Mouse (Mus musculus): ENCODE data around the gene Il17re. TPM values are rescaled to one million over a fixed set of nuclear protein-coding genes. Genes with fewer than 3 reads are reported as not detected.

Gene Il17re
- polyA plus RNA-seq, 1 experiment from 2014 or later, result 0.78 TPM

- H3K27me3 ChIP-seq (ENCODE audit: control insufficient read depth, insufficient read depth, low read length), result peaks cover 9% of the 10 kb centered on the region
- H3K27ac ChIP-seq (ENCODE audit: low read depth, low read length), result no peak overlapping the region
- H3K4me1 ChIP-seq (ENCODE audit: control insufficient read depth, insufficient read depth, low read length), result no peaks in the 10 kb centered on the region
- H3K9ac ChIP-seq (ENCODE audit: low read length), result no peak overlapping the region
- H3K36me3 ChIP-seq (ENCODE audit: control insufficient read depth, insufficient read depth, low read length), result no peaks in the 10 kb centered on the region
- no peaks in the 10 kb centered on the region for H3K9me3 ChIP-seq (ENCODE audit: control insufficient read depth, low read length)
- no peak for ATAC-seq (ENCODE audit: insufficient read depth, low FRiP score, low TSS enrichment)
- 95% methylated on average over 1 of the region's 1 CpGs for WGBS
- H3K4me2 ChIP-seq (ENCODE audit: low read depth), result no peak overlapping the region
- DNase-seq (ENCODE audit: low spot score), result no peak
- H3K4me3 ChIP-seq (ENCODE audit: low read depth, low read length), result no peak overlapping the region
Observed at GRCm38 (mm10) chr6:113505689-113506088, 47.4 kb downstream of the Il17re start.

- Histone ChIP-seq H3K27me3 (ENCODE audit: control insufficient read depth, insufficient read depth, low read length) (no peaks in the 10 kb centered on the region), H3K36me3 (ENCODE audit: control insufficient read depth, insufficient read depth, low read length) (no peaks in the 10 kb centered on the region), H3K9ac (ENCODE audit: low read length) (no peak overlapping the region), H3K4me1 (ENCODE audit: control insufficient read depth, insufficient read depth, low read length) (no peaks in the 10 kb centered on the region), H3K4me3 (ENCODE audit: low read depth, low read length) (no peak overlapping the region), H3K27ac (ENCODE audit: low read depth, low read length) (no peak overlapping the region), H3K4me2 (ENCODE audit: low read depth) (no peak overlapping the region), H3K9me3 (ENCODE audit: control insufficient read depth, low read length) (no peaks in the 10 kb centered on the region)
- no peak for DNase-seq (ENCODE audit: low spot score)
- no peak for ATAC-seq (ENCODE audit: insufficient read depth, low FRiP score, low TSS enrichment)
Observed at GRCm38 (mm10) chr6:113507130-113507529, 48.8 kb downstream of the Il17re start.

GRCm38 (mm10) chr6:113508272-113508946 lies 50.1 kb downstream of the Il17re start:
- Histone ChIP-seq H3K27ac (ENCODE audit: low read depth, low read length) (no peak overlapping the region), H3K36me3 (ENCODE audit: control insufficient read depth, insufficient read depth, low read length) (no peaks in the 10 kb centered on the region), H3K4me1 (ENCODE audit: control insufficient read depth, insufficient read depth, low read length) (no peaks in the 10 kb centered on the region), H3K9ac (ENCODE audit: low read length) (no peak overlapping the region), H3K27me3 (ENCODE audit: control insufficient read depth, insufficient read depth, low read length) (no peaks in the 10 kb centered on the region), H3K4me2 (ENCODE audit: low read depth) (no peak overlapping the region), H3K9me3 (ENCODE audit: control insufficient read depth, low read length) (no peaks in the 10 kb centered on the region), H3K4me3 (ENCODE audit: low read depth, low read length) (no peak overlapping the region)
- WGBS, result 69% methylated on average over 7 of the region's 7 CpGs
- ATAC-seq (ENCODE audit: insufficient read depth, low FRiP score, low TSS enrichment), result no peak
- DNase-seq (ENCODE audit: low spot score), result no peak

- Histone ChIP-seq H3K9ac (ENCODE audit: low read length) (no peak overlapping the region), H3K4me3 (ENCODE audit: low read depth, low read length) (no peak overlapping the region), H3K27ac (ENCODE audit: low read depth, low read length) (no peak overlapping the region), H3K4me2 (ENCODE audit: low read depth) (no peak overlapping the region), H3K27me3 (ENCODE audit: control insufficient read depth, insufficient read depth, low read length) (no peaks in the 10 kb centered on the region), H3K36me3 (ENCODE audit: control insufficient read depth, insufficient read depth, low read length) (peaks cover 3% of the 10 kb centered on the region), H3K4me1 (ENCODE audit: control insufficient read depth, insufficient read depth, low read length) (no peaks in the 10 kb centered on the region), H3K9me3 (ENCODE audit: control insufficient read depth, low read length) (no peaks in the 10 kb centered on the region)
- 53% methylated on average over 5 of the region's 5 CpGs for WGBS
- DNase-seq (ENCODE audit: low spot score) (no peak), ATAC-seq (ENCODE audit: insufficient read depth, low FRiP score, low TSS enrichment) (no peak)
Observed at GRCm38 (mm10) chr6:113508947-113509280, 50.6 kb downstream of the Il17re start.

GRCm38 (mm10) chr6:113513944-113514343 lies 55.7 kb downstream of the Il17re start:
- Histone ChIP-seq H3K4me2 (ENCODE audit: low read depth) (no peak overlapping the region), H3K9ac (ENCODE audit: low read length) (no peak overlapping the region), H3K36me3 (ENCODE audit: control insufficient read depth, insufficient read depth, low read length) (peaks cover 25% of the 10 kb centered on the region), H3K9me3 (ENCODE audit: control insufficient read depth, low read length) (no peaks in the 10 kb centered on the region), H3K4me3 (ENCODE audit: low read depth, low read length) (no peak overlapping the region), H3K27me3 (ENCODE audit: control insufficient read depth, insufficient read depth, low read length) (no peaks in the 10 kb centered on the region), H3K27ac (ENCODE audit: low read depth, low read length) (no peak overlapping the region), H3K4me1 (ENCODE audit: control insufficient read depth, insufficient read depth, low read length) (no peaks in the 10 kb centered on the region)
- DNase-seq (ENCODE audit: low spot score) (no peak), ATAC-seq (ENCODE audit: insufficient read depth, low FRiP score, low TSS enrichment) (no peak)
- WGBS, result 90% methylated on average over 6 of the region's 6 CpGs

- Histone ChIP-seq H3K9ac (ENCODE audit: low read length) (no peak overlapping the region), H3K27me3 (ENCODE audit: control insufficient read depth, insufficient read depth, low read length) (no peaks in the 10 kb centered on the region), H3K9me3 (ENCODE audit: control insufficient read depth, low read length) (no peaks in the 10 kb centered on the region), H3K4me3 (ENCODE audit: low read depth, low read length) (no peak overlapping the region), H3K4me1 (ENCODE audit: control insufficient read depth, insufficient read depth, low read length) (no peaks in the 10 kb centered on the region), H3K4me2 (ENCODE audit: low read depth) (no peak overlapping the region), H3K36me3 (ENCODE audit: control insufficient read depth, insufficient read depth, low read length) (peaks cover 25% of the 10 kb centered on the region), H3K27ac (ENCODE audit: low read depth, low read length) (no peak overlapping the region)
- ATAC-seq (ENCODE audit: insufficient read depth, low FRiP score, low TSS enrichment), result no peak
- DNase-seq (ENCODE audit: low spot score), result no peak
- WGBS, result 96% methylated on average over 3 of the region's 3 CpGs
Observed at GRCm38 (mm10) chr6:113514600-113514999, 56.3 kb downstream of the Il17re start.

GRCm38 (mm10) chr6:113517434-113518080 lies 59.3 kb downstream of the Il17re start:
- no peak overlapping the region for H3K9ac ChIP-seq (ENCODE audit: low read length)
- 95% methylated on average over 8 of the region's 8 CpGs for WGBS
- no peaks in the 10 kb centered on the region for H3K4me1 ChIP-seq (ENCODE audit: control insufficient read depth, insufficient read depth, low read length)
- H3K27ac ChIP-seq (ENCODE audit: low read depth, low read length), result no peak overlapping the region
- no peak for ATAC-seq (ENCODE audit: insufficient read depth, low FRiP score, low TSS enrichment)
- H3K4me2 ChIP-seq (ENCODE audit: low read depth), result no peak overlapping the region
- H3K36me3 ChIP-seq (ENCODE audit: control insufficient read depth, insufficient read depth, low read length), result peaks cover 30% of the 10 kb centered on the region
- DNase-seq (ENCODE audit: low spot score), result no peak
- H3K9me3 ChIP-seq (ENCODE audit: control insufficient read depth, low read length), result no peaks in the 10 kb centered on the region
- H3K4me3 ChIP-seq (ENCODE audit: low read depth, low read length), result no peak overlapping the region
- H3K27me3 ChIP-seq (ENCODE audit: control insufficient read depth, insufficient read depth, low read length), result no peaks in the 10 kb centered on the region

Small RNA genes within 50 kb of the gene (microRNA-seq; reads per million reads assigned to microRNA genes)
- gene Gm24387, result not detected

Other genes starting within 250 kb of the Il17re start
- gene Mtmr14, start 220.6 kb upstream of the Il17re start, polyA plus RNA-seq (2014; fragmentation: Nextera tagmentation; extraction: Ambion mirVana), result 47.4 and 53.5 TPM in 2 replicates
- gene Cpne9, start 176.2 kb upstream of the Il17re start, polyA plus RNA-seq (2014; fragmentation: Nextera tagmentation; extraction: Ambion mirVana), result 0.08 and 0.18 TPM in 2 replicates
- gene Brpf1, start 151.3 kb upstream of the Il17re start, polyA plus RNA-seq (2014; fragmentation: Nextera tagmentation; extraction: Ambion mirVana), result 27.1 and 28.4 TPM in 2 replicates
- 13.1 and 14.0 TPM in 2 replicates for gene Ogg1, start 131.5 kb upstream of the Il17re start, polyA plus RNA-seq (2014; fragmentation: Nextera tagmentation; extraction: Ambion mirVana)
- gene Camk1, start 114.5 kb upstream of the Il17re start, polyA plus RNA-seq (2014; fragmentation: Nextera tagmentation; extraction: Ambion mirVana), result 50.8 and 56.0 TPM in 2 replicates
- gene Tada3, start 80.6 kb upstream of the Il17re start, polyA plus RNA-seq (2014; fragmentation: Nextera tagmentation; extraction: Ambion mirVana), result 56.3 and 60.7 TPM in 2 replicates
- gene Arpc4, start 80.4 kb upstream of the Il17re start, polyA plus RNA-seq (2014; fragmentation: Nextera tagmentation; extraction: Ambion mirVana), result 202 and 215 TPM in 2 replicates
- 3.4 and 4.3 TPM in 2 replicates for gene Ttll3, start 69.2 kb upstream of the Il17re start, polyA plus RNA-seq (2014; fragmentation: Nextera tagmentation; extraction: Ambion mirVana)
- gene Rpusd3, start 39.1 kb upstream of the Il17re start, polyA plus RNA-seq (2014; fragmentation: Nextera tagmentation; extraction: Ambion mirVana), result 27.7 and 27.9 TPM in 2 replicates
- 0.19 TPM in 1 of 2 replicates, not detected in the other for gene Cidec, start 22.7 kb upstream of the Il17re start, polyA plus RNA-seq (2014; fragmentation: Nextera tagmentation; extraction: Ambion mirVana)
- gene Jagn1, start 15.9 kb upstream of the Il17re start, polyA plus RNA-seq (2014; fragmentation: Nextera tagmentation; extraction: Ambion mirVana), result 74.7 and 75.9 TPM in 2 replicates
- 3.2 and 3.4 TPM in 2 replicates for gene Il17rc, start 12.9 kb downstream of the Il17re start, polyA plus RNA-seq (2014; fragmentation: Nextera tagmentation; extraction: Ambion mirVana)
- gene Creld1, start 24.8 kb downstream of the Il17re start, polyA plus RNA-seq (2014; fragmentation: Nextera tagmentation; extraction: Ambion mirVana), result 33.6 and 41.1 TPM in 2 replicates
- 0.91 and 0.94 TPM in 2 replicates for gene Prrt3, start 43.4 kb downstream of the Il17re start, polyA plus RNA-seq (2014; fragmentation: Nextera tagmentation; extraction: Ambion mirVana)
- 82.4 and 89.4 TPM in 2 replicates for gene Emc3, start 73.2 kb downstream of the Il17re start, polyA plus RNA-seq (2014; fragmentation: Nextera tagmentation; extraction: Ambion mirVana)
- gene Fancd2, start 73.2 kb downstream of the Il17re start, polyA plus RNA-seq (2014; fragmentation: Nextera tagmentation; extraction: Ambion mirVana), result 13.6 and 15.7 TPM in 2 replicates
- not detected in 2 replicates for gene Fancd2os, start 142.2 kb downstream of the Il17re start, polyA plus RNA-seq (2014; fragmentation: Nextera tagmentation; extraction: Ambion mirVana)
- gene Brk1, start 146.3 kb downstream of the Il17re start, polyA plus RNA-seq (2014; fragmentation: Nextera tagmentation; extraction: Ambion mirVana), result 220 and 232 TPM in 2 replicates
- gene Vhl, start 165.5 kb downstream of the Il17re start, polyA plus RNA-seq (2014; fragmentation: Nextera tagmentation; extraction: Ambion mirVana), result 64.9 and 68.2 TPM in 2 replicates
- 2.4 and 2.6 TPM in 2 replicates for gene Irak2, start 180.0 kb downstream of the Il17re start, polyA plus RNA-seq (2014; fragmentation: Nextera tagmentation; extraction: Ambion mirVana)
- gene Tatdn2, start 238.6 kb downstream of the Il17re start, polyA plus RNA-seq (2014; fragmentation: Nextera tagmentation; extraction: Ambion mirVana), result 0.95 and 0.97 TPM in 2 replicates